Mouse (Mus musculus) CH12.LX (cell line): Measurements from ENCODE around the gene Pkp4. TPM values are rescaled to one million over a fixed set of nuclear protein-coding genes. Genes with fewer than 3 reads are reported as not detected.

ENCODE experiments used
- DNase-seq: peaks from one replicate; pipeline ENCODE4 v3.0.0-alpha.2; 2013; ENCODE audit errors: extremely low read depth
- H3K27ac ChIP-seq: 2 replicates; pipeline ENCODE4 v1.5.1; 2012; ENCODE audit warnings: low read depth, mild to moderate bottlenecking, control low read depth, moderate library complexity; ENCODE audit not compliant: insufficient read depth
- H3K27me3 ChIP-seq: replicated peaks from 2 replicates; pipeline ENCODE3; 2012; ENCODE audit warnings: inconsistent platforms
- H3K36me3 ChIP-seq, 2 experiments: replicated peaks in 1 of 2; 2 replicates each; pipeline versions ENCODE3 to v1.6.1; 2012; ENCODE audit warnings: inconsistent platforms in 1 of 2, low read length in 1 of 2, mild to moderate bottlenecking in 1 of 2, mixed read lengths in 1 of 2, moderate library complexity in 1 of 2; ENCODE audit not compliant: control insufficient read depth in 1 of 2, insufficient read depth in 1 of 2
- H3K4me1 ChIP-seq, 2 experiments: 2 replicates each; pipeline ENCODE4 v1.6.1; 2012; ENCODE audit warnings: inconsistent platforms in 1 of 2, moderate library complexity in 1 of 2; ENCODE audit not compliant: insufficient read depth in 2 of 2, control insufficient read depth in 1 of 2
- H3K4me2 ChIP-seq: 2 replicates; pipeline ENCODE4 v1.6.1; 2012; ENCODE audit warnings: low read depth, mild to moderate bottlenecking, control low read depth; ENCODE audit not compliant: poor library complexity, insufficient read depth, severe bottlenecking
- H3K4me3 ChIP-seq, 3 experiments: fragments of 150-350 bp in 1 of 3; sonication (generic) in 1 of 3; replicated peaks in 1 of 3; 2 replicates each; pipeline versions ENCODE3 to v1.5.1; 2011 to 2012; ENCODE audit warnings: low read depth in 2 of 3, low read length in 2 of 3, mild to moderate bottlenecking in 2 of 3, moderate library complexity in 2 of 3, control low read depth in 1 of 3, improper control_type of control experiment in 1 of 3, inconsistent platforms in 1 of 3, mixed read lengths in 1 of 3; ENCODE audit not compliant: poor library complexity in 1 of 3
- H3K79me2 ChIP-seq: replicated peaks from 2 replicates; pipeline ENCODE4 v1.6.1; 2012; ENCODE audit warnings: mild to moderate bottlenecking, moderate library complexity; ENCODE audit not compliant: control insufficient read depth, poor library complexity, insufficient read depth, severe bottlenecking; ENCODE audit errors: extremely low read depth
- H3K9ac ChIP-seq: 2 replicates; pipeline ENCODE4 v1.6.1; 2012; ENCODE audit warnings: low read depth, mild to moderate bottlenecking, control low read depth, moderate library complexity; ENCODE audit not compliant: insufficient read depth
- H3K9me3 ChIP-seq: replicated peaks from 2 replicates; pipeline ENCODE3; 2012; ENCODE audit warnings: low read length, inconsistent platforms, mixed read lengths
- CHD1 ChIP-seq: IDR thresholded peaks from 2 replicates; pipeline ENCODE4 v1.6.1; 2012; ENCODE audit warnings: low read depth, low read length, improper control_type of control experiment, inconsistent platforms
- CTCF ChIP-seq, 2 experiments: IDR thresholded peaks in 1 of 2; conservative IDR thresholded peaks in 1 of 2; 2 replicates each; pipeline ENCODE4 v1.5.1; 2011 to 2012; ENCODE audit warnings: low read depth in 2 of 2, low read length in 2 of 2, improper control_type of control experiment in 1 of 2, inconsistent platforms in 1 of 2, mild to moderate bottlenecking in 1 of 2, moderate library complexity in 1 of 2
- E2F4 ChIP-seq: IDR thresholded peaks from 2 replicates; pipeline ENCODE4 v1.6.1; 2011; ENCODE audit warnings: low read depth, low read length, improper control_type of control experiment; ENCODE audit not compliant: insufficient replicate concordance
- ELF1 ChIP-seq: IDR thresholded peaks from 2 replicates; pipeline ENCODE4 v1.6.1; 2014; ENCODE audit warnings: low read depth, mild to moderate bottlenecking, inconsistent platforms, low read length, improper control_type of control experiment
- EP300 ChIP-seq: IDR thresholded peaks from 2 replicates; pipeline ENCODE4 v1.6.1; 2011; ENCODE audit warnings: low read length, improper control_type of control experiment
- GABPA ChIP-seq: IDR thresholded peaks from 2 replicates; pipeline ENCODE4 v1.6.1; 2012; ENCODE audit warnings: low read depth, low read length, improper control_type of control experiment, inconsistent platforms; ENCODE audit not compliant: insufficient replicate concordance
- HCFC1 ChIP-seq: IDR thresholded peaks from 2 replicates; pipeline ENCODE4 v1.6.1; 2012; ENCODE audit warnings: low read depth, mild to moderate bottlenecking, inconsistent platforms, low read length, improper control_type of control experiment
- JUN ChIP-seq: IDR thresholded peaks from 2 replicates; pipeline ENCODE4 v1.6.1; 2011; ENCODE audit warnings: low read depth, mild to moderate bottlenecking, low read length, improper control_type of control experiment, moderate library complexity; ENCODE audit not compliant: insufficient read depth
- JUND ChIP-seq: conservative IDR thresholded peaks from 2 replicates; pipeline ENCODE4 v1.6.1; 2011; ENCODE audit warnings: low read depth, low read length, improper control_type of control experiment
- KAT2A ChIP-seq: IDR thresholded peaks from 2 replicates; pipeline ENCODE4 v1.6.1; 2012; ENCODE audit warnings: low read length, improper control_type of control experiment, inconsistent platforms; ENCODE audit not compliant: insufficient replicate concordance
- MAFK ChIP-seq: IDR thresholded peaks from 2 replicates; pipeline ENCODE4 v1.6.1; 2011; ENCODE audit warnings: low read length, improper control_type of control experiment; ENCODE audit not compliant: insufficient replicate concordance
- MXI1 ChIP-seq: IDR thresholded peaks from 2 replicates; pipeline ENCODE4 v1.6.1; 2011; ENCODE audit warnings: mild to moderate bottlenecking, low read depth, low read length, improper control_type of control experiment
- MYC ChIP-seq: IDR thresholded peaks from 2 replicates; pipeline ENCODE4 v1.6.1; 2011; ENCODE audit warnings: low read depth, mild to moderate bottlenecking, improper control_type of control experiment, low read length
- NRF1 ChIP-seq: IDR thresholded peaks from 2 replicates; pipeline ENCODE4 v1.6.1; 2014; ENCODE audit warnings: low read depth, mild to moderate bottlenecking, inconsistent platforms, low read length, improper control_type of control experiment, moderate library complexity
- PAX5 ChIP-seq: IDR thresholded peaks from 2 replicates; pipeline ENCODE4 v1.6.1; 2012; ENCODE audit warnings: low read length, inconsistent platforms, mixed read lengths
- POLR2A ChIP-seq: IDR thresholded peaks from 2 replicates; pipeline ENCODE4 v1.6.1; 2011; ENCODE audit warnings: low read depth, mild to moderate bottlenecking, improper control_type of control experiment, low read length
- TBP ChIP-seq: conservative IDR thresholded peaks from 2 replicates; pipeline ENCODE4 v1.6.1; 2011; ENCODE audit warnings: low read depth, low read length, improper control_type of control experiment
- ZMIZ1 ChIP-seq: IDR thresholded peaks from 2 replicates; pipeline ENCODE4 v1.6.1; 2012; ENCODE audit warnings: low read depth, mild to moderate bottlenecking, inconsistent platforms, low read length, improper control_type of control experiment
- ZNF384 ChIP-seq: IDR thresholded peaks from 2 replicates; pipeline ENCODE4 v1.6.1; 2012; ENCODE audit warnings: low read depth, low read length, improper control_type of control experiment, inconsistent platforms
- dilution Hi-C: fragments of 300-500 bp; cut with MboI; formaldehyde crosslinking; loops from 2 replicates; pipeline ENCODE4 v1.14.3; 2020; ENCODE audit warnings: low sequenced_read_pairs; ENCODE audit not compliant: extremely low pct_unique_long_range_greater_than_20kb, extremely low pct_ligation_motif_present
- in situ Hi-C: fragments of 300-500 bp; cut with MboI; formaldehyde crosslinking; loops from 3 replicates; pipeline ENCODE4 v1.14.3; 2019; ENCODE audit warnings: low sequenced_read_pairs, low pct_ligation_motif_present, low pct_unique_long_range_greater_than_20kb, mixed read lengths
- polyA plus RNA-seq: library from polyadenylated mRNA; unstranded; fragments of >175 nt; gene quantifications from 2 replicates; pipeline ENCODE4 v1.2.1, GENCODE M21; 2012; ENCODE audit warnings: low read depth; ENCODE audit not compliant: insufficient read length
- total RNA-seq, 2 experiments: library from RNA; depleted of rRNA; stranded (reverse); fragments of 300-350 nt in 1 of 2; fragments of >200 nt in 1 of 2; gene quantifications; 2 replicates each; pipeline ENCODE4 v1.2.3; 2012 to 2014

Pkp4 gene
- total and polyA plus RNA-seq, 3 experiments: not detected

- dilution Hi-C loops: no loop called here
- Histone ChIP-seq H3K9me3 (peaks cover 68% of the 10 kb centered on the region), H3K4me2 (no peak overlapping the region), H3K4me1 (no peaks in the 10 kb centered on the region), H3K4me3 (no peak overlapping the region), H3K36me3 (no peaks in the 10 kb centered on the region), H3K27ac (no peak overlapping the region), H3K27me3 (no peaks in the 10 kb centered on the region), H3K79me2 (no peaks in the 10 kb centered on the region), H3K9ac (no peak overlapping the region)
- DNase-seq: no peak
- TF ChIP-seq CTCF (conservative IDR thresholded peaks at IDR 0.05 in 1 of 2, IDR thresholded peaks at IDR 0.05 in 1 of 2; ENCODE audit: low read depth in 2 of 2, low read length in 2 of 2) (no peak), JUND (no peak)
- in situ Hi-C loops: no loop called here
Measured at GRCm38 (mm10) chr2:59208276-59208675, 47.6 kb downstream of the Pkp4 start.

- TF ChIP-seq ZMIZ1 (no peak), ELF1 (no peak), CTCF (conservative IDR thresholded peaks at IDR 0.05 in 1 of 2, IDR thresholded peaks at IDR 0.05 in 1 of 2; ENCODE audit: low read depth in 2 of 2, low read length in 2 of 2) (no peak), E2F4 (no peak), EP300 (no peak), MAFK (no peak), ZNF384 (no peak), GABPA (no peak), NRF1 (no peak), TBP (no peak), CHD1 (no peak), PAX5 (no peak), JUN (no peak), KAT2A (no peak), HCFC1 (no peak), MYC (no peak), MXI1 (no peak), POLR2A (no peak)
- dilution Hi-C loops (no loop called here), in situ Hi-C loops (no loop called here)
- Histone ChIP-seq H3K27ac (no peak overlapping the region), H3K4me2 (no peak overlapping the region), H3K4me1 (no peaks in the 10 kb centered on the region), H3K9me3 (peaks cover 67% of the 10 kb centered on the region), H3K4me3 (no peak overlapping the region), H3K9ac (no peak overlapping the region), H3K36me3 (no peaks in the 10 kb centered on the region), H3K79me2 (no peaks in the 10 kb centered on the region), H3K27me3 (no peaks in the 10 kb centered on the region)
- DNase-seq: no peak
Measured at GRCm38 (mm10) chr2:59211051-59211450, 50.4 kb downstream of the Pkp4 start.
